Mouse (Mus musculus) cerebellum, adult 18-20 months (tissue): Measurements from ENCODE around the gene Ilvbl.
"Not testable (repeated sequence)": the region's sequence is repeated elsewhere in the genome, so short reads cannot be mapped to it uniquely, and the experiment has no call there.

ENCODE experiments used
- DNase-seq, 2 experiments: peaks; one replicate each; pipeline ENCODE4 v3.0.0; 2021

Ilvbl gene

GRCm38 (mm10) chr10:78574250-78575104 lies at the start of gene Ilvbl:
Gene Ilvbl, plus strand, starts transcription at chr10:78574346.
- peak; percentile 95 for DNase-seq

- DNase-seq = not testable (repeated sequence)
Observed at GRCm38 (mm10) chr10:78525071-78525470, 49.1 kb upstream of the Ilvbl start.

DNA sequence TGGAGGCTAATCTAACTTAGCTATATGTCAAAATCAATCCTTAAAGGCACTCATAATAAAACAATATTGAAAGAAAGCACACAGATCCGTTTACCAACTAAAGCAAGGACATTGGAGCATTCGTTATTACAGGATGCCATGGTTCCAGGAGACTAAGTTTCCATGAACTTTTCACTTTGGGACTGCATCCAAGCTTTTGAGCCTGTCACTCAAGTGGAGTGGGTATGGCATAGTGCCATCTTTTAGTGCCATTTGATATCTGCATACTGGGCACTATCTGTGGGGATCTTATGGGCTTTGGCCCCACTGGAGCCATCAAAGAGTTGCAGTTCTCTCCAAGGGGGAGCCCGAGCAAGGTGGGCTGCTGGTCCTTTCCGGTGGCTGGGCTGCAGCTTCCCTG lies 48.6 kb upstream of the Ilvbl start:
- DNase-seq = no peak

- DNase-seq = peak; percentile 45 to 64
Observed at GRCm38 (mm10) chr10:78540943-78541342, 33.2 kb upstream of the Ilvbl start.

DNA sequence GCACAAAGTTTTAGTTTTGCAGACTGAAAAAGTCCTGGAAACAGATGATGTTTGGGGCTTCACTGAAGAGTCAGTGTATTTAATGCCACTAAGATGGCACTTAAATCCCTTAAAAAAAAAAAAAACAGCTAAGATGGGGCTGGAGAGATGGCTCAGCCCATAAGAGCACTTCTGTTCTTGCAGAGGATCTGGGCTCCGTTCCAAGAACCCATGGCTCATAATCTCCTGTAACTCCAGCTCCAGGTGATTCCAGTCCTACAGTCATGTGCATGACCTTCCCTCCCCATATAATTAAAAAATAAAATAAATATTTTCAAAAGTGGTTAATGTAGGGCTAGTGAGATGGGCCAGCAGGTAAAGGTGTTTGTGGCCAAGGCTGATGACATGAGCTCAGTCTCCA lies 9.1 kb upstream of the Ilvbl start:
- no peak for DNase-seq

DNA sequence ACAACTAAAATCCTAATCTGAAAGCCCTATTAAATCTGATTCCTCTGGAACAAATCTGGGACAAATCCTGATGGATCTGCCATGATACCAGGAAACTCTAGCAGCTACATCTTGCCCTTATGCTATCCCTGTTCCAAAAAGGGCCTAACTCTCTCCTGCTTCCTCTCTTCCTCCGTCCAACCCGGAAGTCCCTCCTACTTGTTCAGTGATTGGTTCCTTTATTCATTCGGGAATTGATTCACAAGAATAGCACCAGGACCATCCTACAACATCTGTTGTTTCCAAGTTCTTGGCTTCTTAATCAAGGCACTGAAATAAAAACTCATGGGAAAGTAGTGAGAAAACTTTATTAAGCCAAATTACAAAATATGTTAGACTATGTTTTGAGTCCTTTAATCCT lies 5.0 kb upstream of the Ilvbl start:
- DNase-seq = no peak

GRCm38 (mm10) chr10:78569686-78570085 lies 4.5 kb upstream of the Ilvbl start:
- no peak for DNase-seq

GRCm38 (mm10) chr10:78570416-78570815 lies 3.7 kb upstream of the Ilvbl start:
- DNase-seq = no peak

GRCm38 (mm10) chr10:78570897-78571296 lies 3.2 kb upstream of the Ilvbl start:
- DNase-seq = no peak

GRCm38 (mm10) chr10:78573226-78573625 lies 920 bp upstream of the Ilvbl start:
- DNase-seq = peak in 1 of 2 experiments; percentile 4

DNA sequence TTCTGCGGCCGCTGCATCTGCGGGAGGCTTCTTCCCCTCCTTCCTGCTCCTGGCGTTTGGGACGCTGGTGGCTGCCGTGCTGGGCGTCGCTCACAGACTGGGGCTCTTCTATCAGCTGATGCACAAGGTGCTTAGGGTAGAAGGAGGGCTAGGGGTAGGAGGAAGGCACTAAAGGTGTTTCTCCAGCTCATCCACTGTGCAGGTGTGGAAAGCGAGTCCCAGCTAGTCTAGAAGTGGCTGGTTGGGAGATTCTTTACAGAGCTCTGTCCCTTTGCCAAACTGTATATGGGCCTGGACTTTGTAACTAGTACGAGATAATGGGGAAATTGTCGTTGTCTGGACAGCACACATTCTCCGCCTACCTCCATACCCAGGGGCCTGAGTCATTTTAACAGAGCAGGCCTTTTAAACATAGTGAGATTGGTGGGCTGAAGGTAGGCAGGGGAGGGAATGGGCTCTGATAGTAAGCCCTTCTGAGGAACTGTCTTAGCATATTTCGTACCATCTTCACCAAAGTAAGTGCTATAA lies 1.0 kb downstream of the Ilvbl start:
- no peak for DNase-seq

- peak; percentile 94 for DNase-seq
Observed at GRCm38 (mm10) chr10:78575690-78576089, 1.5 kb downstream of the Ilvbl start.

- DNase-seq = peak in 1 of 2 experiments; percentile 28
Observed at GRCm38 (mm10) chr10:78576435-78577184, 2.5 kb downstream of the Ilvbl start.

GRCm38 (mm10) chr10:78578204-78578603 lies 4.1 kb downstream of the Ilvbl start:
- no peak for DNase-seq

DNA sequence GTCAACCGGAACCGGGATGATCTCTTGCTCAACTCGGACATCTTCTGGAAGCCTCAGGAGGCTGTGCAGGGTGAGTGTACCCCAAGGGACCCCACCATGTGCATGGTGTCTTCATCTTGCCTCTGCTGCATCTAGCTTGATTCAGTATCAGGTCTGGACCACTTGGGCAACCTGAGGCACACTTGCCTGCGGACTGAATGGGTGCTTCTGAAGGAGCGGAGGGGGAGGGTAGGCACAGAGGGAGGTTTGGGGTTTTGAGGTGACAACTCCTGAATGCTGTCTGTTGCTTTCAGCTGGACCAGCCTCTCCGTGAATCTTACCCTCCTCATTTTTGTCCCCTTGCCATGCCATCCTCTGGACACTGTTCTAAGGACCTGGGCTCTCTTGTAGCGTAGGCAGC lies 7.0 kb downstream of the Ilvbl start:
- DNase-seq = peak in 1 of 2 experiments; percentile 4

GRCm38 (mm10) chr10:78583347-78583746 lies 9.2 kb downstream of the Ilvbl start:
- no peak for DNase-seq

- DNase-seq = no peak
Observed at GRCm38 (mm10) chr10:78583939-78584338, 9.8 kb downstream of the Ilvbl start.

- DNase-seq = no peak
Observed at GRCm38 (mm10) chr10:78584996-78585395, 10.8 kb downstream of the Ilvbl start.

GRCm38 (mm10) chr10:78585606-78586005 lies 11.5 kb downstream of the Ilvbl start:
- peak in 1 of 2 experiments; percentile 5 for DNase-seq

DNA sequence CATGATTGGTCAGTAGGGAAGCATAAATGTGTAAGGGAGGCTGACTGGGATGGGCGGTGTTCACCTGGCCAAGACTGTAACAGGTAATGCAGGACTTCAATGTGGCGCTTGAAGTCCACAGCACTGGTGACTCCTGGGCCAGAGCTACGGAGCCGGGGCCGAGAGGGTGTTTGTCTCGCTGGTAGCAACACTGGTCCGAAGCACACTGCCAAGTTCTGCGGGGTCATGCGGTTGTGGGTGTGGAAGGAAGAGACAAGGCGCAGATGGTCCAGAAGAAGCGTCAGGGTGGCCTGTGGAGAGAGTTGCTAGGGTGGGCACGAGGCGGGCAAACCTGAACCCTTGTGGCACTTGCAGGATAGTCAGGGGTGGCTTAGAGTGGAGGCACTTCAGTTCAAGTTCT lies 11.9 kb downstream of the Ilvbl start:
- DNase-seq = no peak

DNA sequence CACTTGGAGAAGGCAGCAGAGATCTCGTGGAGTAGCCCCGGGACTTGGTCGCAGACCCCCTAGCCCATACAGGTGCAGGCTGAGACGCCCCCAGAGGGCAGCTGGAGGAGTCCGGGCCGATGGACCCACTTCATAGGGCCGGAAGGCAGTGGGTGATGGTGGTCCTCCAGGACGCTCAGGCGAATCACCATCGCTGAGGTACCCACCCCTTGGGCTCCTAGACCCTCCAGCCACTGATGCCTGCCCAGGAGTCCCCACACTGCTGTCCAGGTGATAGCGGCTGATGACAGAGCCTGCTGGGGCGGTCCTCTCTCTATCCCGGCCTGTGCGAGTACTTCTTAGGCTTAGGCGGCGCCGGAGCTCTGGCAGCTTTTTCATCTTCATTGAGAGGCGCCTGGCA lies 15.1 kb downstream of the Ilvbl start:
- peak in 1 of 2 experiments; percentile 6 for DNase-seq

GRCm38 (mm10) chr10:78589901-78590300 lies 15.8 kb downstream of the Ilvbl start:
- DNase-seq = peak in 1 of 2 experiments; percentile 3

GRCm38 (mm10) chr10:78590744-78591143 lies 16.6 kb downstream of the Ilvbl start:
- peak in 1 of 2 experiments; percentile 10 for DNase-seq
